Mouse (Mus musculus) megakaryocyte, embryonic 14.5 days (primary cell): ENCODE results near the gene Cpsf4.

Experiments
- FLI1 ChIP-seq: IDR thresholded peaks from 2 replicates; pipeline ENCODE4 v1.6.1; 2012; ENCODE audit warnings: low read length, inconsistent platforms, mixed read lengths
- GATA1 ChIP-seq: IDR thresholded peaks from 3 replicates; pipeline ENCODE4 v1.6.1; 2012; ENCODE audit warnings: mixed read lengths, low read length, inconsistent platforms, borderline replicate concordance

GRCm38 (mm10) chr5:145119385-145119784 lies 47.6 kb upstream of the Cpsf4 start:
- no peak for TF ChIP-seq GATA1
- TF ChIP-seq FLI1 = no peak
